Mouse (Mus musculus) testis, adult 2 months (tissue): Measurements from ENCODE around the gene Slamf7.
"Not testable (repeated sequence)": the region's sequence is repeated elsewhere in the genome, so short reads cannot be mapped to it uniquely, and the experiment has no call there.

Source experiments
- CTCF ChIP-seq: fragments of 200-500 bp; IDR thresholded peaks from 2 replicates; pipeline ENCODE4 v1.5.1; 2012; ENCODE audit warnings: low read depth, mild to moderate bottlenecking, inconsistent platforms, low read length, moderate library complexity; ENCODE audit not compliant: control insufficient read depth, insufficient read depth, insufficient replicate concordance
- POLR2A ChIP-seq: fragments of 200-500 bp; IDR thresholded peaks from 2 replicates; pipeline ENCODE4 v1.6.1; 2012; ENCODE audit warnings: low read depth, mild to moderate bottlenecking, inconsistent platforms, low read length, moderate library complexity; ENCODE audit not compliant: control insufficient read depth

DNA sequence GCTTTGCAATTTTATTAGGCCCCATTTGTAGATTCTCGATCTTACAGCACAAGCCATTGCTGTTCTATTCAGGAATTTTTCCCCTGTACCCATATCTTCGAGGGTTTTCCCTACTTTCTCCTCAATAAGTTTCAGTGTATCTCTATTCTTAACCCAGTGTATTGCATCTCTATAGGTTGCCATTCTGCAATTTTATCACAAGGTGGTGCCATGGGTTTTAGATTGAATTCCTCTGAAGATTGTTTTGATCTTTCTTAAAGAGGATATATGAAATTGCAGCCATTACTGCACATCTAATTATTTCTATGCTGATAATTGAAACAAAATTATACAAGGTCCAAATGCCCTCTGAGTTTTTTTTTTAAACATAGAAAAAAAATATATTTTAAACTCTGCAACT lies 19.6 kb upstream of the Slamf7 start:
- TF ChIP-seq CTCF, POLR2A: not testable (repeated sequence)
